Mouse (Mus musculus) c-Kit-positive CD71-negative TER-119-negative erythroid progenitor cells, embryonic 14.5 days (primary cell): ENCODE results near the gene Atp10b.
"Not testable (repeated sequence)": the region's sequence is repeated elsewhere in the genome, so short reads cannot be mapped to it uniquely, and the experiment has no call there.

Source experiments
- DNase-seq: peaks from one replicate; pipeline ENCODE4 v3.0.0-alpha.2; 2013; ENCODE audit warnings: low read depth

The Atp10b gene

DNA sequence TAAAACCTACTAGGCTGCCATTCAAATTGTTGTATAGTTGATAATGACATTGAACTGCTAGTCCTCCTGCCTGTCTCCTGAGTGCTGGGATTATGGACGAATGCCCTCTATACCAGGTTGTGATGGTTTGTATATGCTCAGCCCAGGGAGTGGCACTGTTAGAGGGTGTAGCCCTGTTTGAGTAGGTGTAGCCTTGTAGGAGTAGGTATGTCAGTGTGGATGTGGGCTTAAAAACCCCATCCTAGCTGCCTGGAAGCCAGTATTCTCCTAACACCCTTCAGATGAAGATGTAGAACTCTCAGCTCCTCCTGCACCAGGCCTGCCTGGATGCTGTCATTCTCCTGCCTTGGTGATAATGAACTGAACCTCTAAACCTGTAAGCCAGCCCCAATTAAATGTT, at the start of gene Atp10b:
Gene Atp10b, plus strand, starts transcription at position 301 of the 400 bp plus-strand sequence.
- DNase-seq: no peak

DNA sequence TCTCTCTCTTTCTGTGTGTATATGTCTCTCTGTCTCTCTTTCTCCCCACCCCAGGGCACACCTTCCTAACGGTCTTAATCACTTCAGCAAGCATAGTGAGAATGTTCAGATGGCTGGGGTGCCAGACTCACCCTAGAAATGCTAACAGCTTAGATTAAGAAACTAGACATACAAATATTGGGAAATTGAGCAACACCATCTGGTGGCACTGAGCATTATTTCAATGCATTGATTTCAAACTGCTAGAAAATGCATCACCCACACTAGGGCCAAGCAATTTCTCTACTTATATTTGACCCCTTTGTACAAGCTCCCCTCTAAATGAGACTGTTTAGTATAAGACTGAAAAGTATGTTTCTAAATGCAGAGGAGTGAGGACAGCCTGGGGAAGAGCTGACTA, 48.3 kb upstream of the Atp10b start:
- no peak for DNase-seq

GRCm38 (mm10) chr11:43125908-43126477, 23.7 kb upstream of the Atp10b start:
- no peak for DNase-seq

DNA sequence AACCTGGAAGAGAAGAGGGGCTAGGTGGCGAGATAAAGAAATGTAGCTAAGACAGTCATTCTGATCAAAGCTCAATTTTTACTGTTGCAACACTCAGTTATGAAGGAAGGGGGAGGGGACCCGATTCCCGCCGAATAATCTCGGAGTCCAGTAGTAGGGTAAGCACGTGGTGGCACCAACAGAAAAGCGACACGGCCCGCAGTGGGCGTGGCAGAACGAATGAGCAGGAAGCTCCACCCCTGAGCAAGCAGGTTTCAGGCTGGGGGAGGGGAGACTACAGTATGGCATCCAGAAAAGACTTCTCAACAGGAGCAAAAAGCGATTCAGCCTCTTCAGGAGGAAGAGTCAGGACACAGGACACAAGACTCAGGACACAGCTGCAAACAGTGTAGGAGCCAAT, 23.1 kb upstream of the Atp10b start:
- DNase-seq: not testable (repeated sequence)

DNA sequence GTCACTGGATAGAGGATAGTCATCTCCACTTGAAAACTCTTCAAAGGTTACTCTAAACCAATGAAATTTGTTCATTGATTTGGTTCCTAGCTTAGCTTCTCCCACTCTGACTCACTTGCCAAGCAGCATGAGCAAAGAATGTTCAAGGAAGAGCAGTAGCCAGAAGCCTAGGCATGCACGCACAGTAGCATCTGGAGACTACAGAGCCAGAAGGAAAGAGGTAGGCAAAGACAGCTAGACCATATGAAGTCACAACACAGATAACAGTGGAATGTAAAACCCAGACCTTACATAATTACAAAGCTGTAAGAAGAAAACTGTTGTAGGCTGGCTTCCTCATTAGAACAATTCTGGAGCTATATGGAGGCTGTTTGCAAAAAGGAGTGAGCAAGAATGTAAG, 8.4 kb upstream of the Atp10b start:
- DNase-seq: no peak

GRCm38 (mm10) chr11:43142811-43143210, 6.9 kb upstream of the Atp10b start:
- DNase-seq: no peak

DNA sequence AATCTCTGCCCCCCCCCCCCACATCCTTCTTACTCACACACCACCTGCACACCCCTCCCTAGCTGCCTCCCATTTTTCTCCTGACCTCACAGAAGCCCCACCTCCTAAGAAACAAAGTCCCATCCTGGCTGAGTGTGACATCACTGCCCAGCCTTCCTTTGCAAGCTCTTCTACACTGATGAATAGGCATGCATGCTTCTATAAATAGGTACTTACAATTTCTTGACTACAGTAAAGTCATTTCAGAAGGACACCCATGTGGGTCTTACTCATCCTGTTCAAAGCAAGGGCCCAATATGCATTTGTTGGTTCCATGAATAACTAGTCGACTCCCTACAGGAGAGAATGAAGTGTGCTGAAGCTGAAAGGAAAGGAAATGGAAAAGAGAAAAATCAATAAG, 5.5 kb upstream of the Atp10b start:
- DNase-seq: no peak

- not testable (repeated sequence) for DNase-seq
These were observed 4.8 kb upstream of the Atp10b start for GRCm38 (mm10) chr11:43144882-43145281.

DNA sequence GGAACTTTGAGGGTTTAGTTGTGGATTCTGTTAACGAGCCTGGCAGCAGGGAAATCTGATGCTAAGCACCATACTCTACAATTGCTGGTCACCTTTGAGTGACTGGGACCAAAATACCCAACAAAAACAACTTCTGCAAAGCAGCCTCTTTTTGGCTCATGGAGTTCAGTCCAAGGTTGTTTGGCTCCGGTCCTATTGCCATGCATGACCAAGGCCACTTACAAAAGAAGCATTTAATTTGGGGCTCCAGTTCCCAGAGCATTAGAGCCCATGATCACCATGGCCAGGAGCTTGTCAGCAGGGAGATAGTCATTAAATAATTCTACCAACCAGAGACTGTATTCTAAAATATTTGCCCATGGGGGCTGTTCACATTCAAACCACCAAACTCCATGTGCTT, 2.3 kb upstream of the Atp10b start:
- DNase-seq: no peak

DNA sequence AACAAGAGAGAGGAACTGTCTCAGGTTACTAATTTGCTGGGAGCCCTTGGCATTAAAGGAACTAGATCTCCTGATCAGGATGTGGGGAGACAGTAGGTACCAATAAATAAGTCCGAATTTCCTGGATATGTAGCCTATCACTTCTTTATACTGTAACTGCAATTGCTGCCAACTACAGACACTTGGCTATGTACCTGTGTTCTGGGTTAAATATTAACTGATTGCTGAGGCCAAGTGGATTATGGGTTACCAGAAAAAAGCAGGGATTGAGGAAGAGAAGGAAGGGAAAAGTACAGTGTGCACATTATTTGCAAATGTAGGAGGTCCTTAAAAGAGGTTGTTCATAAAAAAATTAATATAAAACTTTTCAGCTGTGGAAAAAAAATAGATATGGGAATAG, 1.3 kb upstream of the Atp10b start:
- no peak for DNase-seq

DNA sequence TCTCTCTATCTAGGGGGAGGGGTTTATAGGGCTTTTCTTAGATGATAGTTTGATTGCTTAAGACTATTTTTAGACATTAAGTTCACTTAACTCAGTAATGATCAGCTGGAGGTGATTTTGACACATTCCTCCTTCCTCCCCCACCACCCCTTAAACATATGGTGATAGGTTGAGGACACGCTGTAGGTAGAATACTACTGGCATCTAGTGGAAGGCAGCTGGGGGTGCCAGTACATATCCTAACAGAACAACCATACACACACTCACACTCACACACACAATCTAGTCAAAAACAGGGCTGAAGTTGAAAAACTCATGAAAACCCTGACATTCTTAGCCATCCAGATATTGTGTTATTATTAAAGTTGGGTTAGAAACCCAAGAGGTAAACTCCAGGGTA, 5.3 kb downstream of the Atp10b start:
- DNase-seq: no peak

DNA sequence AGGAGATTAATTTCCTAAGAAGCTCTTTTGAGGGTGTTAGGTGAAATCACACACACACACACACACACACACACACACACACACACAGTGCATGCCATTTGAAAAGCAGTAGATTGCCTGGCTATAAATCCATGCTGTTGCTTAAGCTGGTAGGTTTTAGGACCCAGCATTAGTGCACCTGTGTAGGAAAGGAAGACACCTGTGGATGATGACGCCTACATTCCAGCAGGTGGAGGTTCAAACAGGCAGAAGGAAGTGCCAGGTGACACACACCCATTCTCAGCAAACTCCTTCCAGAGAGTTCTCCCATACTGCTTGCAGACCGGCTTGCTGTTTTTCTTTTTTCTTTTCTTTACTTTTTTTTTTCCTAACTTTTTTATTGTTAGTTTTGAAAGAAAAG, 5.7 kb downstream of the Atp10b start:
- no peak for DNase-seq

- DNase-seq: no peak
These were observed 9.1 kb downstream of the Atp10b start for GRCm38 (mm10) chr11:43158814-43159213.

DNA sequence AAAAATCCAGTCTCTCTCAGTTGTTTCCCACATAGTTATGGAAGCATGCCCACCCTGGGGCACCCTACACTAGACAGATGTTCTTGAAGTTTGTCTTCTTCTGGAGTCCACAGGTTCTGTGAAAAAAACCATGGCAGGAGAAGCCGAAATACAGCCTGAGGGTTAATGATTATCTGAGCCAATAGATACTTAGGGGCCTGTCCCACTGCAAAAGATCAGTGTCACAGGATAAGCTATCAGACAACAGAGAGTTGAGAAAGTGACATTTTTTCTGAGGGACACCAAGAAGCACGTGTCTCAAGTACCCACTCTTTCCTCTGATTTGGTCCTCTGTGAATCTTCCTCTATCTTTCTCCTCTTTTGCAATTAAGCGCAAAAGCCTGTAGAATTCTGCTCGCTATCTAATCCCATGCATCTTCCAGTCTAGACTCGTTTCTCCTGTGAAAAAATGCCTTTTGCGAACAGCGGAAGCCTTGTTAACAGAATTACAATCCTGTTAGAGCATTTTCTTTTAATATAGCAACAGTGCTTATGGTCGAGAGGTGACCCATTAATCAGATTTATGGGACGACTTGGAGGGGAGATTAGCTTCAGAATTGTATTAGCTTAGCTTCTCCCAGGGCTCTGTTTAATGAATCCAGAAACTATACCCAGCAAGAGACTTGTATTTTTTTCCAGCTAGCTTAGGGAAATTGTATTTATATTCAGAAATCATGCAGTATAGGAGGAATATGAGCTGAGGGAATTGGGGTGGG, 10.7 kb downstream of the Atp10b start:
- DNase-seq: no peak

- DNase-seq: no peak
These were observed 20.9 kb downstream of the Atp10b start for GRCm38 (mm10) chr11:43170601-43171000.

GRCm38 (mm10) chr11:43174359-43175116, 24.9 kb downstream of the Atp10b start:
- peak; percentile 37 for DNase-seq

DNA sequence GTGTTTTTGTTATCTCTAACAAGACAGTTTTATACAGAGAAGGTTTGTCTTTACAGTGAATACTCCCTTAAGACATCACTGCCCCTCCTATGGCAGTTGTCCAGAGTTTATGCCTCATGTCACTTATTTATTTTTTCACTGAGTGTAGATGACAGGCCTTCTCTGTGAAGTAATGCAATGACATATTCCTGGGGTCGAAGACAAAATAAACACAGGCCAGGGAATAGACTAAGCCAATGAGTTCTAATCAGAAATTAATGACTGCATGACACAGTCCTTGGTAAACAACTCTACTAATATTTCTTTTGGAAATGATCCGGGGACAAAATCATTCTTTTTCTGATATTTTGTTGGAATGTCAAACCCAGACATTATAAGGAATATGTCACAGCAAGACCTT, 32.7 kb downstream of the Atp10b start:
- no peak for DNase-seq

- no peak for DNase-seq
These were observed 33.1 kb downstream of the Atp10b start for GRCm38 (mm10) chr11:43182816-43183215.

GRCm38 (mm10) chr11:43183457-43183856, 33.8 kb downstream of the Atp10b start:
- no peak for DNase-seq

DNA sequence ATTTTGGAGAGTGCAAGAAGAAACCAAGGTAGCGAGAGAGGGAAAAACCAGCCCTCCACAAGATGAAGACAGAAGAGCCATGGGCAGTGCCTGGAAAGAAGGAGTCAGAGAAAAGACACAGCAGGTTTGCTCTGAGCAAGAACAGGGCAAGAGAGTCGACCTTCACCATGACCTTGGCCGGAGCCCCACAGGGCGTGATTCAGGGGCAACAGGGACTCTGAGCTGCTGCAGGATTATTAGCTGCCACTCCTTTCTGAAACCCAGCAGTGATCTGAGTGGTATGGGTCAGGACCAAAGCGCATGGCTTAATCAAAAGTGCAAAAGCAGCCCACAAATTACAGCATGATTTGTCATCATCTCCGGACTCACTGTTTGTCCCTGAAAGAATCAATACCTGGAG, 36.6 kb downstream of the Atp10b start:
- no peak for DNase-seq

DNA sequence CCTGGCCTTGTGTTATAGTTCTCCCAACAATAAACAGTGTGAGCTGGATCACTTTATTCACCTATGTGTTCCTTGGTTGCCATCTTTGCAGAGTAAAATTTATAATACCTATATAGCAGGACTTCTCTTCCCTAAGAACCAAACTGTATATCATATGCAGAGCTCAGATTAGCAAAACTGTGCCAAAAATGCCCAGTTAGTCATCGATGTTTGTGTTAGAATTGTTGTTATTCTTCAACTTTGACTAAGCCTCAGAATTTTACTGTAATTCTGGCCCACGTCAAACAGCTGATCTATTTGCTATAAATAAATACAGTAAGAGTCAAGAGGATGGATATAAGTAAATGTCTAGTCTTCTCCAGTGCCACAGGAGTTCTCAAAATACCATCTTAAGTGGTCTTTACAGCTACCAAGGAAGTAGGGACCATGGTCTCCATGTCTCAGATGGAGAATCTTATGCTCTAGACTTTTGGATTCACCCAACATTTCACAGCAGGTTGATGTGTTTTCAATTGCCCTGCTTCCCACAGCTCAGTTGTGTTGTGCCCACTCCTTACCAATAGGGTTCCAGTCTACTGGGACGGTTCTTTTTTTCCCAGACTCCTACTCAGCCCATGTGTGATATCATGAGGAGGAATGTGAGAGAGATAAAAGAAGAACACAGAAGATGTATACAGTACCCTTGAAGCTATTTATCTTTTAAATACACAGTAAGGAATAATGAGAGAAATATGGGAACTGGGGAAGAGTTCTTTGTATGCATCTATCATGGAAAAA, 40.3 kb downstream of the Atp10b start:
- DNase-seq: no peak

DNA sequence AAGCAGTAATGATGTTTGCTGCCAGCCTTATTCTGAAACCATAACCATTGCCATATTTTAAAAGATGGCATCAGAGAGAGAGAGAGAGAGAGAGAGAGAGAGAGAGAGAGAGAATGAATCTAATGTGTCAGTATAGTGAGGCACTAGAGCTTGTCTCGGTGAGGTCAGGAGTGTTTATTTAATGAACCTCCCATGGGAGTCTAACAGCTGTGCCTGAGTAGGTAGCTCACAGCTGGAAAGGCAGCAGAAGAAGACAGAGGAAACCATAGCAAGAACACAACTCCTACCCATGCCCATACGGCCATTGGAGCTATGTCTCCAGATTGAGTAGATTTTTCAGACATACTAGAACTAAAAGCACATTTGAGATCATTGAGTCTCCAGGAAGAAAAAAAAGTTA, 49.1 kb downstream of the Atp10b start:
- DNase-seq: no peak
